Mouse (Mus musculus) intestine, embryonic 15.5 days (tissue): ENCODE data around the gene Cd55b. TPM values are rescaled to one million over a fixed set of nuclear protein-coding genes. Genes with fewer than 3 reads are reported as not detected.
"Not testable (repeated sequence)": the region's sequence is repeated elsewhere in the genome, so short reads cannot be mapped to it uniquely, and the experiment has no call there.

Experiments used
- ATAC-seq: fragments of 200-750 bp; cut with Nextera tagmentation; 2 replicates; pipeline ENCODE4 v1.8.0; 2017; ENCODE audit warnings: moderate TSS enrichment, moderate library complexity
- H3K27ac ChIP-seq: fragments of 300-500 bp; sonication (generic); 2 replicates; pipeline ENCODE4 v1.5.1; 2015; ENCODE audit warnings: mild to moderate bottlenecking, inconsistent platforms
- H3K27me3 ChIP-seq: fragments of 300-500 bp; sonication (generic); replicated peaks from 2 replicates; pipeline ENCODE4 v1.6.1; 2015; ENCODE audit warnings: inconsistent platforms
- H3K36me3 ChIP-seq: fragments of 300-500 bp; sonication (generic); 2 replicates; pipeline ENCODE4 v1.6.1; 2015; ENCODE audit warnings: inconsistent platforms
- H3K4me1 ChIP-seq: fragments of 300-500 bp; sonication (generic); replicated peaks from 2 replicates; pipeline ENCODE4 v1.6.1; 2015; ENCODE audit warnings: inconsistent platforms
- H3K4me2 ChIP-seq: fragments of 300-500 bp; sonication (generic); replicated peaks from 2 replicates; pipeline ENCODE4 v1.6.1; 2015; ENCODE audit warnings: mild to moderate bottlenecking, inconsistent platforms
- H3K4me3 ChIP-seq: fragments of 300-500 bp; sonication (generic); replicated peaks from 2 replicates; pipeline ENCODE4 v1.5.1; 2015; ENCODE audit warnings: inconsistent platforms
- H3K9ac ChIP-seq: fragments of 300-500 bp; sonication (generic); 2 replicates; pipeline ENCODE4 v1.6.1; 2015; ENCODE audit warnings: inconsistent platforms
- H3K9me3 ChIP-seq: fragments of 300-500 bp; sonication (generic); 2 replicates; pipeline ENCODE4 v1.6.1; 2016; ENCODE audit warnings: inconsistent platforms
- WGBS: fragments of 180-500 bp; shearing (Covaris S2); methylation state at CpG from one replicate; pipeline ENCODE4 v1.1.7; 2015; 5-methylcytosine and 5-hydroxymethylcytosine counted together
- polyA plus RNA-seq: library from polyadenylated mRNA; unstranded; fragments of >200 nt; fragmentation: Nextera tagmentation; extraction: Ambion mirVana; gene quantifications from 2 replicates; pipeline ENCODE4 v1.2.1, GENCODE M21; 2015

Cd55b gene
- polyA plus RNA-seq, 1 experiment from 2014 or later, result not detected

DNA sequence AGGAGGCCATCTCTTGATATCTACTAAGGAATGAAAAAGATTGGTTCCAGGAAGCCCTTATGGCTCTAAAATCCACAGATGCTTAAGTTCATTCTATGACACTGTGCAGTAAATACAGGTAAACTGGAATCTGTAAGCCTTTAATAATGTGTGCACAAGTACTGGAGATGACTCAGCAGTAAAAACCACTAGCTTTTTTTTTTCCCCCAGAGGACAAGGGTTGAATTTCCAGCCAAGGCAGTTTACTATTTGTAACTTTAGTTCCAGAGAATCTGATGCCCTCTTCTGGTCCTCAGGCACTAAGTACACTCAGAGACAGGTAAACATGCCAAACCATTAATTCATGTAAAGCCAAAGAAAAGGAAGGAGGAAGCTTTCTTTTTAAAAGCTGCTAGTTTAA, 25.7 kb downstream of the Cd55b start:
- not testable (repeated sequence) for H3K27me3 ChIP-seq, H3K4me1 ChIP-seq, H3K27ac ChIP-seq, H3K9me3 ChIP-seq, H3K36me3 ChIP-seq, H3K4me3 ChIP-seq, H3K4me2 ChIP-seq, H3K9ac ChIP-seq
- ATAC-seq, result 0 out of 2 replicates have a peak, but pooled peaks have one; percentile 47

DNA sequence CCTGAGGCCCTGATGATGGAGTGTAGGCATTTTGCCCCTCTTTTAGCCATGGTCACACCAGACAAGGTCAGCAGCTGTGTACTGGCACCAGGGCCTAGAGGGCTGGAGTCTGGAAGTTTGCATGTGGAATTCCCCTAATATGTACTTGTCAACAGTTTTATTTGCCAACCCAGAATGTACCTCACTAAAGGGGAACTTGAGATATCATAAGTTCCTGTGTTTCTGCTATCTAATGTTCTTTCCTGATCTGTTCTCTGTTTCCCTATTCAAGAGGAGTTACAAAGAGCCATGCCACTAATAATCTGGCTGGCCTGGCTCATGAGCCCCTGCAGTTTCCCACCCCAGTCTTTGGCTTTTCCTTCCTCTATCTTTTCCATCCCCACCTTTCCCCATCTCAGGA, 35.5 kb downstream of the Cd55b start:
- not testable (repeated sequence) for H3K4me3 ChIP-seq, H3K4me2 ChIP-seq

DNA sequence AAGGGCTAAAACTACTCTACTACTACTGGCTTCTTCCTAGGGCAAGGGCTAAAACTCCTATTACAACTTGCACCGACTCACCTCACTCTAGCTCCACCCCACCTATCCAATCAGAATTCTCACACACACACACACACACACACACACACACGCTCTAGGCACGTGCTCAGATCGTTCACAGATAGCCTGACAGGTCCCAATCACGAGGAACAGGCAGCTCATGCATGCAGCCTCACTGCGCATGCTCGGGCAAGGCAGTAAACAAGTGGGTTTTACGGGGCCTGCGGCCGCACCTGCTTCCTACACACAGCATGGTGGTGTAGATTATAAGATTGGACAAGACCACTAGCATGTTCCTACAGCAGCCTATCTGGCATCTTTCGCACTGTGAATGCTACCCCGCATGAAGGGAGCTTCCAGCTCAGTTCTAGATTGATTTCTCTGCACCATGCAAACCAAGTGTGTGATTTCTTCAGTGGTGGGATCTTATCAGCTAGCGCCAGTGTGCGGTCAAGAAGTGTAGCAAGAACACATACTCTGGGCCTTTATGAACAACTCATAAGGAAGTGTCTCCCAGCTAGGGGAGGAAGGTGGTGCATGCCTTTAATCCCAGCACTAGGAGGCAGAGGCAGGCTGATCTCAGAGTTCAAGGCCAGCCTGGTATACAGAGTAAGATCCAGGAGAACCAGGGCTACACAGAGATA, 44.9 kb downstream of the Cd55b start:
- Histone ChIP-seq H3K4me3 (no peak overlapping the region), H3K4me1 (no peaks in the 10 kb centered on the region), H3K4me2 (no peak overlapping the region), H3K9ac (no peak overlapping the region), H3K9me3 (no peaks in the 10 kb centered on the region), H3K27me3 (no peaks in the 10 kb centered on the region), H3K27ac (no peak overlapping the region), H3K36me3 (no peaks in the 10 kb centered on the region)
- ATAC-seq, result no peak
- 90% methylated on average over 14 of the region's 14 CpGs for WGBS

More for the DNA sequence above, 35.5 kb downstream of the Cd55b start:
- ATAC-seq, H3K36me3 ChIP-seq, H3K4me1 ChIP-seq, H3K27me3 ChIP-seq, H3K27ac ChIP-seq, H3K9me3 ChIP-seq, H3K9ac ChIP-seq: not testable (repeated sequence)

DNA sequence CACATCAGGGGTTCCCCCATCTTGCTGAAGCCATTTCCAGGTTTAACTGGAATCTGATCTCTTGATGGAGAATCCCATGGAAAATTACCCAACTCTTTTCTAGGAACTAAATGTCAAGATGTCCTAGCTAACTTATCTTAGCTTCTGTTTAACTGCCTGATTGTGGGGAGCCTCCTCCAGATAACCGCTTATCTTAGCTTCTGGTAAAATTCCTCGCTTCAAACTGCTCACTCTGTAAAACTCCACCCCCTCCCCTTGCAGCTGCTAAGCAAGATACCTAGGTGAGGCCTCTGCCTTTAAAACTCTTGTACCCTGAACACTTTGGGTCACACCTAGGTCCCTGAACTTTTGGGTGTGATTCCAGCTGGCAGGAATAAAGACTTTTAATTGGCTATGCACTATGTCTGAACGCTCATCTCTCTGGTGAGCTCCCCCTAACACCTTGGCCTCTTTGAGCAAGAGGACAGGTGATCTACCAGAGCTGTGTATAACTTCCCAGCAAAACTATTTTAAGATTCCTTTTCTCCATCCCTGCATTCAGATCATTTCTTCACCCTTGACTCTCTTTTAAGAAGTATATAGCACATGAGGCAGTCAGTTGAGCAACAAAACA, 48.5 kb downstream of the Cd55b start:
- Histone ChIP-seq H3K9me3 (no peaks in the 10 kb centered on the region), H3K4me3 (no peak overlapping the region), H3K4me1 (no peaks in the 10 kb centered on the region), H3K9ac (no peak overlapping the region), H3K27me3 (no peaks in the 10 kb centered on the region), H3K4me2 (no peak overlapping the region), H3K36me3 (no peaks in the 10 kb centered on the region), H3K27ac (no peak overlapping the region)
- 48% methylated on average over 3 of the region's 3 CpGs for WGBS
- peak; percentile 62 for ATAC-seq

DNA sequence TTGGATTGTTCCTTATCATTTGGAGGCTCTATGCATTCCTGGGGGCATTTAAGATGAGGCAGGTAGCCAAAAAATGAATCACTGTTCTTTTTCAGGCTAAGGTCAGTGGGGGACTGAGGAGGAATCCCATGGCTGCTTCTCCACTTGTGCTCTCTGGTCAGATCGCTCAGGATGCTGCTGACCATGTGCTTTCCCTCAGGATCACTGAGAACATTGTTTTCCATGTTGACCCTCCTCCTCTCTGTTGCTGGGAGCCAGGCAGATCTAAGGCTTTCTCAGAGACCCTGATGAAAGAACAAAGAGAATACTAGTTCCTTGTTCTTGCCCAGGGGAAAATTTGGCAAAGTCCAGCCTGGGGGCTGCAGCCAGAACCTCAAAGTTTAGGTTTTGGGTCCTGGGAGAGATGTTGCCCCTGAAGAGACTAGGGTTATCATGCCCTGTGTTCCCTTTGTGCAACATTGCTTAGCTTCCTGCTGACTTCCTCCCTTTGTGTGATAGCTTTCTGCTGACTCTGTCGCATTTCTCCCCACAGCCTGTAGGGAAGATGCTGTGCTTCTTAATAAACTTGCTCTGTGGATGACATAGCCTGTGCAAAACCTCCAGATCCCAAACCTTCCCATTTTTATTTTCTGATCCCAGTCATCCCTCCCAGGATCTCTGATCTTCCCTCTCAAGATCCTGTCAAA, 49.3 kb downstream of the Cd55b start:
- H3K9me3 ChIP-seq, result no peaks in the 10 kb centered on the region
- WGBS, result 27% methylated on average over 2 of the region's 2 CpGs
- ATAC-seq, result peak; percentile 46; the same call in 1 of the 2 replicates

DNA sequence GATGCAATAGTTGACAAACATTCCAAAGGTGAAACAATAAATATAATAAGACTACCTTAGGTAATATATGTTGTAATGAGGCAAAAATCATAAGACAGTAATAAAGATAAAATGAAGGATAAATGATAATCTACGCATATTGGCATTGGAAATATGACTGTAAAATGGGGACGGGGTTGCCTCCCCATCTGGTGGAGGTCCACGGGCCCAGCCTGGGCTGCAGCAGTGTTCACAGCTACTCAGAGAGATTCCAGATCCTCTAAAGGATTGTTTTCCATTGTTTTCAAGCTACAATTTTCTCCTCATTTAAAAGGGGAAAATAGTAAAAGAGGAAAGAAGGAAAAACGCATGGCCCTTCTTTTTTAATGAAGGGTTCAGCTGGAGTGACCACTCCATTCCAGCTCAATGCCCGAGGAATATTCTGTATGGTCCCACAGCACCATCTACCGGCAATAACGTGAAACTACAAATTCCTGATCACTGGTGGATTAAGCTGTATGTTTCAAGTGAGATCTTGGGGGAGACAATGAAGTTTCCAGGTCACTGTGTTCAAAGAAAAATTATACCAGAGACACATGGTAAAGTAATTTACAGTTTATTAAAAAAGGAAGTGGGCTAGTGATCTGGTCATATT, 50.8 kb downstream of the Cd55b start:
- no peaks in the 10 kb centered on the region for H3K4me1 ChIP-seq
- H3K9me3 ChIP-seq, result no peaks in the 10 kb centered on the region
- WGBS, result 37% methylated on average over 7 of the region's 7 CpGs
- no peak overlapping the region for H3K4me2 ChIP-seq
- H3K36me3 ChIP-seq, result no peaks in the 10 kb centered on the region
- H3K27me3 ChIP-seq, result no peaks in the 10 kb centered on the region
- no peak overlapping the region for H3K4me3 ChIP-seq
- H3K27ac ChIP-seq, result no peak overlapping the region
- no peak overlapping the region for H3K9ac ChIP-seq
- ATAC-seq, result no peak

More for the DNA sequence above, 49.3 kb downstream of the Cd55b start:
- H3K4me2 ChIP-seq, result no peak overlapping the region
- H3K9ac ChIP-seq, result no peak overlapping the region
- H3K4me1 ChIP-seq, result no peaks in the 10 kb centered on the region
- no peaks in the 10 kb centered on the region for H3K36me3 ChIP-seq
- no peaks in the 10 kb centered on the region for H3K27me3 ChIP-seq
- no peak overlapping the region for H3K27ac ChIP-seq
- H3K4me3 ChIP-seq, result no peak overlapping the region

DNA sequence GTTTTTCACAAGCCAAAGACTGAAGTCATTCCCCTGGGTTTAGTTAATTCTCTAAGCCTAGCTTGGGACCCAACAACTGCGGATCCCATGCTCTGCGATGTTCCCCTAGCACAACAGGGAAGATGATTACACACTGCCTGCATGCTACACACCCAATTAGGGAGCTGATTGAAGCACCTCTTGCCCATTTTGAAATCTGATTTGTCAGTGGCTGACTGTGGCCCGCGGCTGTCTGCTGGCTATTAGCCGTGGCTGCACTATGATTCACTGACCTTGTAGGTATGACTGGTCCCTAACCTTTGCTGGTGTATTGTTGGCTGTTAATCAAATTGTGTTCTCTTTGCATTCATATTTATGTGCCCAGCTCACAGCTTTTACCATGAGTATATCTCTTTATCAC, 51.5 kb downstream of the Cd55b start:
- Histone ChIP-seq H3K4me1 (no peaks in the 10 kb centered on the region), H3K9ac (no peak overlapping the region), H3K4me2 (no peak overlapping the region), H3K4me3 (no peak overlapping the region), H3K36me3 (no peaks in the 10 kb centered on the region), H3K9me3 (no peaks in the 10 kb centered on the region), H3K27ac (no peak overlapping the region), H3K27me3 (no peaks in the 10 kb centered on the region)
- ATAC-seq, result no peak
- 82% methylated on average over 5 of the region's 5 CpGs for WGBS

DNA sequence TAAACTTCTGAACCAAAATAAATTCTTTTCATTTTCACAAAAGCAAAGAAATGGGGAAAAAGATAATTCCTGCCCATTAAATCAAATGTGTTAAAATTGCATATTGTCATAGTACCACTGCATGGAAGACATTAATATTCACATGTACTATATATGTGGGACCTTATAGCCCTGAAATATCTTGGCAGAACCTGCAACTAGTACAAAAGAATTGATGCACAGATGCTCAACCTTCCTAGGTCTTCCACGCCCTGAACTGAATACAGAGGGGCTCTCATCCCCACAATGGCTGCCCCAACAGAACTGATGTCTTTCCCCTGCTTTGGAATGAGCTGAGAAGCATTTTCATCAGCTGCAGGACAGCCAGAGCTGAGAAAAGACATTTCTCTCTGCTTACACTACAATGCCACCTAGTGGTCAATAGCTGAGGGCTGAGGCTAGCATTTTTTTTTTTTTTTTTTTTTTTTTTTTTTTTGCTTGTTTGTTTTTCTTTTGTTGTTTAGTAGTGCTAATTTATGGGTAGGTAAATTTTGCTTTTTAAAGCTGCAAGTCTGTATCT, 72.7 kb downstream of the Cd55b start:
- no peak overlapping the region for H3K4me3 ChIP-seq
- no peaks in the 10 kb centered on the region for H3K9me3 ChIP-seq
- H3K27ac ChIP-seq, result no peak overlapping the region
- 15% methylated on average over 1 of the region's 1 CpGs for WGBS
- H3K9ac ChIP-seq, result no peak overlapping the region
- H3K4me1 ChIP-seq, result no peaks in the 10 kb centered on the region
- H3K36me3 ChIP-seq, result no peaks in the 10 kb centered on the region
- no peak overlapping the region for H3K4me2 ChIP-seq
- H3K27me3 ChIP-seq, result no peaks in the 10 kb centered on the region
- no peak for ATAC-seq

DNA sequence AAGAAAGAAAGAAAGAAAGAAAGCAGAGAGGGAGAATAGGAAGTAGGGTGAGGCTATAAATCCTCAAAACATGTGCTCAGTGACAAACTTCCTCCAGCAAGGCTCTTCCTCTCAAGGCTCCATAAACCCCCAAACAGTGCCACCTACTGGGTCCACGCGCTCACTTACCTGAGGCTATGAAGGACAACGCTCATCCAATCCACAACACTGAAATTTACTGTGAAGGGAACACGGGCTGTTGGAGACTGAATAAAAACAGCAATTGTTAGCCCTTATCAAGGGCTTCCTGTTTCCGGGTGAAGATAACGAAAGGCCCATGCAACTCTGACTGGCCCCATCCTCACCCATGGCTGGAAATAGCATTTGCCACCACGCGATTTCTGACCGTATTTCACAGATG, 80.4 kb downstream of the Cd55b start:
- Histone ChIP-seq H3K4me2 (no peak overlapping the region), H3K9me3 (no peaks in the 10 kb centered on the region), H3K27me3 (no peaks in the 10 kb centered on the region), H3K36me3 (no peaks in the 10 kb centered on the region), H3K9ac (no peak overlapping the region), H3K27ac (no peak overlapping the region), H3K4me3 (no peak overlapping the region), H3K4me1 (no peaks in the 10 kb centered on the region)
- ATAC-seq, result no peak
- WGBS, result 78% methylated on average over 9 of the region's 9 CpGs

Other genes starting within 250 kb of the Cd55b start
- 19.8 and 20.0 TPM in 2 replicates for gene Cd55, start 39.7 kb upstream of the Cd55b start, polyA plus RNA-seq
- gene Zp3r, start 206.6 kb upstream of the Cd55b start, polyA plus RNA-seq, result 0.10 TPM in 1 of 2 replicates, not detected in the other
- gene C4bp, start 238.6 kb upstream of the Cd55b start, polyA plus RNA-seq, result 2.4 and 2.6 TPM in 2 replicates